Mouse (Mus musculus): ENCODE measurements at regions not wholly inside any gene's neighbourhood (a gene's known extent, or its start where the extent isn't known, plus 50 kb on each side); places are given as distances from the start of the nearest gene placed in this dataset.

DNA sequence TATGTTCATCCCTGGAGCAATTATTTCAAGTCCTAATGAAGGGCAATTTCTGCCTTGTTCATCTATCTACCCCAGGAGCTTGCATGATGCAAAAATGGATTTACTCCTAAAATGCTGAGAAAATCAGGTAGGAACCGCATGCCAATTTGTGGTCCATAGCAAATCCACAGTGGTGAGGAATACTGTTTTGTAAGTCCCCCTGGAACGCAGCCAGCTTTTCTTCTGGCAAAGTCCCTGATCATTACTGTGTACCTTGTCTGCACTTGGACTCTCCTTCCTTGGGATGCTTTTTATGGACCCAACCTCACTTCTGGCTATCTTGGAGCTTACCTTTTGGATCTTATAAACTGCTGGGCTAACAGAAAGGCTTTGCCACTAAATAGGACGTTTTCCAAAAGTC is 137.2 kb downstream of the Gm13691 start:
- TF ChIP-seq CTCF (IDR thresholded peaks at IDR 0.05) (no peak), EP300 (IDR thresholded peaks at IDR 0.05) (no peak)
